Mouse (Mus musculus) intestine, embryonic 14.5 days (tissue): Measurements from ENCODE around the gene Gpx7. TPM values are rescaled to one million over a fixed set of nuclear protein-coding genes. Genes with fewer than 3 reads are reported as not detected.

Experiments used
- ATAC-seq: fragments of 200-750 bp; cut with Nextera tagmentation; replicated peaks from 2 replicates; pipeline ENCODE4 v1.8.0; 2017; ENCODE audit warnings: low read depth, moderate number of reproducible peaks, moderate TSS enrichment, moderate library complexity; ENCODE audit not compliant: low FRiP score, low TSS enrichment
- DNase-seq: peaks from one replicate; pipeline ENCODE4 v3.0.0-alpha.2; 2018; ENCODE audit warnings: low spot score
- H3K27ac ChIP-seq: fragments of 300-500 bp; sonication (generic); 2 replicates; pipeline ENCODE4 v1.5.1; 2014; ENCODE audit warnings: low read depth, mild to moderate bottlenecking, control low read depth
- H3K27me3 ChIP-seq: fragments of 300-500 bp; sonication (generic); replicated peaks from 2 replicates; pipeline ENCODE4 v1.6.1; 2014; ENCODE audit warnings: low read length, control low read depth; ENCODE audit not compliant: control insufficient read depth, insufficient read depth
- H3K36me3 ChIP-seq: fragments of 300-500 bp; sonication (generic); 2 replicates; pipeline ENCODE4 v1.6.1; 2014; ENCODE audit warnings: low read length, control low read depth; ENCODE audit not compliant: control insufficient read depth, insufficient read depth
- H3K4me1 ChIP-seq: fragments of 300-500 bp; sonication (generic); replicated peaks from 2 replicates; pipeline ENCODE4 v1.6.1; 2014; ENCODE audit warnings: low read length, control low read depth, mixed read lengths; ENCODE audit not compliant: control insufficient read depth, insufficient read depth
- H3K4me2 ChIP-seq: fragments of 300-500 bp; sonication (generic); 2 replicates; pipeline ENCODE4 v1.6.1; 2014; ENCODE audit warnings: low read length
- H3K4me3 ChIP-seq: fragments of 300-500 bp; sonication (generic); 2 replicates; pipeline ENCODE4 v1.5.1; 2014; ENCODE audit warnings: low read depth, low read length, control low read depth, mixed read lengths
- H3K9ac ChIP-seq: fragments of 300-500 bp; sonication (generic); 2 replicates; pipeline ENCODE4 v1.6.1; 2014; ENCODE audit warnings: mild to moderate bottlenecking, low read length
- H3K9me3 ChIP-seq: fragments of 300-500 bp; sonication (generic); 2 replicates; pipeline ENCODE4 v1.6.1; 2016; ENCODE audit warnings: low read length, control low read depth; ENCODE audit not compliant: control insufficient read depth
- WGBS: fragments of 180-500 bp; shearing (Covaris S2); extraction: QIAGEN DNeasy Blood & Tissue Kit; methylation state at CpG from one replicate; pipeline ENCODE4 v1.1.7; 2014; 5-methylcytosine and 5-hydroxymethylcytosine counted together
- polyA plus RNA-seq: library from polyadenylated mRNA; unstranded; fragments of >200 nt; fragmentation: Nextera tagmentation; extraction: Ambion mirVana; gene quantifications from 2 replicates; pipeline ENCODE4 v1.2.1, GENCODE M21; 2014

The Gpx7 gene
- polyA plus RNA-seq, 1 experiment from 2014 or later = 40.0 TPM

- Histone ChIP-seq H3K27me3 (no peaks in the 10 kb centered on the region), H3K27ac (no peak overlapping the region), H3K4me1 (peaks cover 34% of the 10 kb centered on the region), H3K9ac (no peak overlapping the region), H3K4me3 (no peak overlapping the region), H3K36me3 (no peaks in the 10 kb centered on the region), H3K4me2 (no peak overlapping the region), H3K9me3 (no peaks in the 10 kb centered on the region)
- ATAC-seq = no peak
- WGBS = 46% methylated on average over 2 of the region's 2 CpGs
- DNase-seq = no peak
These were observed 24.8 kb upstream of the Gpx7 start for GRCm38 (mm10) chr4:108431561-108431936.

DNA sequence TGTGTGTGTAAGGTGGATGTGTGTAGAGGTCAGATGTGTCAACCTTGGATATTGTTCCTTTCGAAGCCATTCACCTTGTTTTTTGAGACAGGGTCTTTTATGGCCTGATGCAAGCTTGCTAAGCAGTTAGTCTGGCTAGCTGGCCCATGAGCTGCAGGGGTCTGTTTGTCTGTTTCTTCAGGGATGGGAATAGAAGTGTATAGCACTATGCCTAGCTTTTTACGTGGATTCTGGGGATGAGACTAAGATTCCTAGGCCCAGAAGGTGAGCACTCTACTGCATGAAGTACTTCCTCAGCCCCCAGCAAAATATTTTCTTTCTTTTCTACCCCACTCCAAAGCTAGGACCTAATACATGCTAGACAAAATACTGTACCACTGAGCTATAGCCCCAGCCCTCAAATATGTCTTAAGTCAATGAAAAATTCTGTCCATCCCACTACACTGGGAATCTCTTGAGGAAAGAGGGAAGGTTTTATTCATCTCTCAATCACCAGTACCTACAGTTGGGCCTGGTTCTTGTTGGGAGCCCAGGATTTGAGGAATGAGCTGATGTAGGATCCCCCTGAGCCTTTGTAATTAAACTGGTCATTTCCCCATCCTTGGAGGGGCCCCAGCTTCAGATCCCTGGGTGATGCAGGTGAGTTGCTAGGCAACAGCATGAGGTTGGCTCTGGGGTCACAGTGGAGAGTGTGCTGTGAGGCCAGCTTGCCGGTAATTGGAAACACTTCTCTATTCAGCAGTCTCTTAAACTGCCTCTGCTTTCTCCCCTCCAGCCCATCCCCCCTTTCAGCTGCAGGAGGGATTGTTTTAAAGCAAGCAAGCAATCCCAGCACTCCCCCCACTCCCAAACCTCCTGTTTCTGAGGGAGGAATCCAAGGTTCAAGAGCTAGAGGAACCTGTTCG lies 24.1 kb upstream of the Gpx7 start:
- Histone ChIP-seq H3K4me3 (no peak overlapping the region), H3K27ac (peak overlapping the region; percentile 38; the same call in 1 of the 2 replicates), H3K36me3 (no peaks in the 10 kb centered on the region), H3K9me3 (no peaks in the 10 kb centered on the region), H3K4me1 (peaks cover 34% of the 10 kb centered on the region), H3K4me2 (no peak overlapping the region), H3K27me3 (no peaks in the 10 kb centered on the region), H3K9ac (no peak overlapping the region)
- 50% methylated on average over 4 of the region's 4 CpGs for WGBS
- ATAC-seq = no peak
- no peak for DNase-seq

DNA sequence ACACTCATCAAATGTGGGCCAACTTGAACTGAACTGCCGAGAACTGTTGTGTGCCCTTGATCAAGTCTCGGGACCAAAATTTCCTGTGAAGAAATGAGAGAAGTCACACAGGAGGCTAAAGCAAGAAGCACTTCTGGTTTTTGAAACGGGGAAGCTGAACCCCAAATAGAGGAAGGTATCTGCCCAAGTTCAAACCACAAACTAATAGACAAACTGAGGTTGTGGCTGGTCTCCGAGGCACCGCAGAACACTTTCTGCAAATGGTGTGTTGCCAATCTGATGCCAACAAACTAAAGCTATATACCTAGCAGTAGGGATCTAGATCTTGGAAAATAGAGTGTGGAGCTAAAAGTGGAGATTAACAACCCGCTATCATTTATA lies 21.6 kb upstream of the Gpx7 start:
- WGBS = 78% methylated on average over 6 of the region's 6 CpGs
- H3K27me3 ChIP-seq = no peaks in the 10 kb centered on the region
- H3K4me2 ChIP-seq = no peak overlapping the region
- no peaks in the 10 kb centered on the region for H3K36me3 ChIP-seq
- no peak overlapping the region for H3K4me3 ChIP-seq
- ATAC-seq (no peak), DNase-seq (no peak)
- H3K9me3 ChIP-seq = no peaks in the 10 kb centered on the region
- no peak overlapping the region for H3K9ac ChIP-seq
- H3K4me1 ChIP-seq = peaks cover 24% of the 10 kb centered on the region
- H3K27ac ChIP-seq = no peak overlapping the region

GRCm38 (mm10) chr4:108427719-108428340 lies 21.1 kb upstream of the Gpx7 start:
- H3K27ac ChIP-seq = no peak overlapping the region
- 42% methylated on average over 11 of the region's 11 CpGs for WGBS

DNA sequence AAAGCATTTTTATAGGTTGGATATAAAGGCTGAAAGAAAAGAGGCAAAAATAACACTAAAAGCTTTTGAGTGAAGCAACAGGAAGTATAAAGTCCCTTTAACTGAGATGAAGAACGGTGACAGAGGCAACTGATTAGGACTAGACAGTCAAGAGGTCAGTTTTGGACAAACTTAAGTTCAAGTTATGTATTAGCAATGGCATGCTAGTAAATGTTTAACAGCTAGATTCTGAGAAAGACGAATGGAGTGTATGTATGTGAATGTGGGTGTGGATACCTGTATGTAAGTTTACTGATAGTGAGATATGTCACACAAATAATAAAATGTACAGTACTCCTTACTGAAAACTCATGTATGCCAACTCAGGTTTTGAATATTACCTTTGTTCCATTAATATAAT lies 17.8 kb upstream of the Gpx7 start:
- Histone ChIP-seq H3K4me2 (no peak overlapping the region), H3K27me3 (no peaks in the 10 kb centered on the region), H3K36me3 (no peaks in the 10 kb centered on the region), H3K4me1 (peaks cover 7% of the 10 kb centered on the region; the same call in 1 of the 2 replicates), H3K9me3 (no peaks in the 10 kb centered on the region), H3K4me3 (no peak overlapping the region), H3K27ac (no peak overlapping the region), H3K9ac (no peak overlapping the region)
- DNase-seq = no peak
- ATAC-seq = no peak
- 58% methylated on average over 2 of the region's 2 CpGs for WGBS

More at GRCm38 (mm10) chr4:108427719-108428340, 21.1 kb upstream of the Gpx7 start:
- ATAC-seq (peak; percentile 75), DNase-seq (no peak)
- Histone ChIP-seq H3K9ac (no peak overlapping the region), H3K4me3 (no peak overlapping the region), H3K4me2 (no peak overlapping the region), H3K9me3 (no peaks in the 10 kb centered on the region), H3K36me3 (no peaks in the 10 kb centered on the region), H3K27me3 (no peaks in the 10 kb centered on the region), H3K4me1 (peaks cover 23% of the 10 kb centered on the region)

GRCm38 (mm10) chr4:108407621-108408020 lies 860 bp upstream of the Gpx7 start:
- ATAC-seq (no peak), DNase-seq (peak; percentile 49)
- Histone ChIP-seq H3K4me2 (no peak overlapping the region), H3K27me3 (no peaks in the 10 kb centered on the region), H3K27ac (no peak overlapping the region), H3K36me3 (peaks cover 7% of the 10 kb centered on the region; the same call in 1 of the 2 replicates), H3K4me1 (peaks cover 19% of the 10 kb centered on the region; the same call in 1 of the 2 replicates), H3K9me3 (no peaks in the 10 kb centered on the region), H3K4me3 (no peak overlapping the region), H3K9ac (no peak overlapping the region)
- 53% methylated on average over 8 of the region's 8 CpGs for WGBS

- DNase-seq (peak; percentile 83), ATAC-seq (peak; percentile 76)
- H3K4me1 ChIP-seq = peaks cover 19% of the 10 kb centered on the region; the same call in 1 of the 2 replicates
- WGBS = 6% methylated on average over 52 of the region's 52 CpGs
- H3K27ac ChIP-seq = peak overlapping the region; percentile 54
- peak overlapping the region; percentile 47 for H3K4me3 ChIP-seq
- H3K4me2 ChIP-seq = peak overlapping the region; percentile 76
- H3K36me3 ChIP-seq = peaks cover 8% of the 10 kb centered on the region; the same call in 1 of the 2 replicates
- H3K9me3 ChIP-seq = no peaks in the 10 kb centered on the region
- peak overlapping the region; percentile 72 for H3K9ac ChIP-seq
- H3K27me3 ChIP-seq = no peaks in the 10 kb centered on the region
These were observed 462 bp downstream of the Gpx7 start for GRCm38 (mm10) chr4:108406138-108406860.

DNA sequence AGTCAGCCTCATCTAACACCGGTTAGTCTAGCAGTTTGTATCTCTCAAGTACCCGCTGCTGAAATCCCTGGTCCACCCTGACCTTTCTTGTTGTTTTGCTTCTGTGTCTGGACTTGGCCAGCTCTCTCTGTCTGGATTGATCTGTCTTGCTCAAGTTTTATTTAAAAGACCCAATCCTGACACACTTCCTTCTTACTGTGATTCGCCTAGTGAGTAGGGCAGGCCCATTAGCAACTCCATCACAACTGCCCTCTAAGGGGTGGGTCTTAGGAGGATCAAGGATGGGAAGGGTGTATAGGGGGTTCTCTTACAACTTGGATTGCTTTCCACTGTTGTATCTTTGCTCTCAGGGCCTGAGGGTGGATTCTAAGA lies 1.0 kb downstream of the Gpx7 start:
- peaks cover 19% of the 10 kb centered on the region; the same call in 1 of the 2 replicates for H3K4me1 ChIP-seq
- H3K9ac ChIP-seq = peak overlapping the region; percentile 72
- ATAC-seq (peak; percentile 57), DNase-seq (no peak)
- H3K36me3 ChIP-seq = peaks cover 12% of the 10 kb centered on the region; the same call in 1 of the 2 replicates
- H3K9me3 ChIP-seq = no peaks in the 10 kb centered on the region
- H3K4me2 ChIP-seq = peak overlapping the region; percentile 76
- peak overlapping the region; percentile 54 for H3K27ac ChIP-seq
- no peaks in the 10 kb centered on the region for H3K27me3 ChIP-seq
- peak overlapping the region; percentile 47 for H3K4me3 ChIP-seq
- WGBS = 68% methylated on average over 3 of the region's 3 CpGs
